22 mouse cellular contexts compared by ENCODE assay signal in genomic region chr2:169586688-169587087, GRCm38 (mm10). TPM values are rescaled to one million over a fixed set of nuclear protein-coding genes. Genes with fewer than 3 reads are reported as not detected.
"Had no signal": no experiment of that assay in that cellular context is flagged by ENCODE, and none has a peak within 500 bp of the region (broad histone marks: within the 10 kb centered on the region; RNA-seq: fewer than 3 reads in every experiment).

No protein-coding gene starts in this region.

- H3K9ac ChIP-seq: intestine, embryonic 15.5 days; kidney, embryonic 15.5 days; limb, embryonic 15.5 days; liver, embryonic 12.5 days; lung, embryonic 15.5 days; midbrain, embryonic 15.5 days; neural tube, embryonic 12.5 days had no signal

- H3K27ac ChIP-seq: intestine, embryonic 15.5 days; kidney, embryonic 15.5 days; limb, embryonic 15.5 days; liver, embryonic 12.5 days; lung, embryonic 15.5 days; midbrain, embryonic 15.5 days; neural tube, embryonic 12.5 days had no signal

- H3K27me3 ChIP-seq: intestine, embryonic 15.5 days; kidney, embryonic 15.5 days; limb, embryonic 15.5 days; liver, embryonic 12.5 days; lung, embryonic 15.5 days; midbrain, embryonic 15.5 days; neural tube, embryonic 12.5 days had no signal

- H3K9me3 ChIP-seq: intestine, embryonic 15.5 days; kidney, embryonic 15.5 days; limb, embryonic 15.5 days; liver, embryonic 12.5 days; lung, embryonic 15.5 days; midbrain, embryonic 15.5 days; neural tube, embryonic 12.5 days had no signal

- H3K36me3 ChIP-seq: intestine, embryonic 15.5 days; kidney, embryonic 15.5 days; limb, embryonic 15.5 days; liver, embryonic 12.5 days; lung, embryonic 15.5 days; midbrain, embryonic 15.5 days; neural tube, embryonic 12.5 days had no signal

- ATAC-seq: hindbrain, embryonic 16.5 days; intestine, embryonic 15.5 days; liver, embryonic 12.5 days; midbrain, embryonic 15.5 days had no signal

- H3K4me2 ChIP-seq: intestine, embryonic 15.5 days; kidney, embryonic 15.5 days; limb, embryonic 15.5 days; liver, embryonic 12.5 days; lung, embryonic 15.5 days; midbrain, embryonic 15.5 days; neural tube, embryonic 12.5 days had no signal

- H3K4me1 ChIP-seq: intestine, embryonic 15.5 days; liver, embryonic 12.5 days; lung, embryonic 15.5 days; neural tube, embryonic 12.5 days had no signal

- H3K4me3 ChIP-seq: intestine, embryonic 15.5 days; kidney, embryonic 15.5 days; limb, embryonic 15.5 days; liver, embryonic 12.5 days; lung, embryonic 15.5 days; midbrain, embryonic 15.5 days; neural tube, embryonic 12.5 days had no signal

- DNase-seq: kidney, adult 2 months; kidney, postnatal 14 days; lung, postnatal 36 days; thymus, postnatal 14 days had no signal

RNA-seq across cellular contexts. Expression of gene Gm11011, which starts 0.9 kb away (rescaled TPM):
- total RNA-seq: layer of hippocampus, adult 8-10 months; layer of hippocampus, postnatal 14 days; left cerebral cortex, adult 18-20 months; left cerebral cortex, postnatal 14 days; megakaryocyte progenitor cell, adult 5-6 weeks; monocyte, adult 5-6 weeks; neutrophil, adult 5-6 weeks had no signal
- polyA plus RNA-seq: hindbrain, embryonic 16.5 days; intestine, embryonic 15.5 days; kidney, adult 2 months; kidney, embryonic 15.5 days; large intestine, adult 2 months; limb, embryonic 11.5 days; limb, embryonic 15.5 days; liver, embryonic 12.5 days; liver, embryonic 16.5 days; lung, embryonic 15.5 days; midbrain, embryonic 15.5 days; neural tube, embryonic 12.5 days had no signal

RNA-seq across cellular contexts. Expression of gene Tshz2, which starts 46.1 kb away (rescaled TPM):
- total RNA-seq: megakaryocyte progenitor cell, adult 5-6 weeks; monocyte, adult 5-6 weeks; neutrophil, adult 5-6 weeks had no signal
